Mouse (Mus musculus): ENCODE data around the gene Tmem211. TPM values are rescaled to one million over a fixed set of nuclear protein-coding genes. Genes with fewer than 3 reads are reported as not detected.

Tmem211 gene
- polyA plus RNA-seq, 1 experiment from 2014 or later, result not detected

DNA sequence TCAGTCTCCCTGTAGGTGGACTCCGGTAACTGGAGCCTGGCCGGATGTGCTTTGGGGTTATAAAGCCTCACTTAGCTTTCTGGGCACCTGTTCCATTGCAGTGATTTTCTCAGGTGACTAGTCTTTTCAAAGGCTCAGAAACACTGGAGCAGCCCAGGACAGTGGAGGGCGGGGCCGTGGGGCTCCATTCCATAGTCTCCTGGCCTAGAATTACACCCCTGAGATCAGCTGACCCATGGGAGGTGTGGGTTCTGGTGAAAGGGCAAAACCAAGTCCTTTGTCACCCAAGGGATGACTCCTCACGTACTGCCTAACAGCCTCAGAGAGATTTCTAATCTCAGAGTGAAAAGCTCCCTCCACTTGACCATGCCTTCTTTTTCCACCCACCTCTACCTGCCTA, 3.5 kb downstream of the Tmem211 start:
- no peak overlapping the region for H3K9ac ChIP-seq
- no peaks in the 10 kb centered on the region for H3K9me3 ChIP-seq
- 56% methylated on average over 5 of the region's 5 CpGs for WGBS
- no peaks in the 10 kb centered on the region for H3K27me3 ChIP-seq (replicated peaks)
- H3K36me3 ChIP-seq, result no peaks in the 10 kb centered on the region
- H3K4me1 ChIP-seq (replicated peaks), result peaks cover 3% of the 10 kb centered on the region; the same call in 1 of the 2 replicates
- ATAC-seq, result peak; percentile 73
- no peak overlapping the region for H3K4me3 ChIP-seq (replicated peaks)
- 0 out of 2 replicates have a peak overlapping the region, but pooled peaks have one; percentile 13 for H3K27ac ChIP-seq
- H3K4me2 ChIP-seq (replicated peaks), result no peak overlapping the region

DNA sequence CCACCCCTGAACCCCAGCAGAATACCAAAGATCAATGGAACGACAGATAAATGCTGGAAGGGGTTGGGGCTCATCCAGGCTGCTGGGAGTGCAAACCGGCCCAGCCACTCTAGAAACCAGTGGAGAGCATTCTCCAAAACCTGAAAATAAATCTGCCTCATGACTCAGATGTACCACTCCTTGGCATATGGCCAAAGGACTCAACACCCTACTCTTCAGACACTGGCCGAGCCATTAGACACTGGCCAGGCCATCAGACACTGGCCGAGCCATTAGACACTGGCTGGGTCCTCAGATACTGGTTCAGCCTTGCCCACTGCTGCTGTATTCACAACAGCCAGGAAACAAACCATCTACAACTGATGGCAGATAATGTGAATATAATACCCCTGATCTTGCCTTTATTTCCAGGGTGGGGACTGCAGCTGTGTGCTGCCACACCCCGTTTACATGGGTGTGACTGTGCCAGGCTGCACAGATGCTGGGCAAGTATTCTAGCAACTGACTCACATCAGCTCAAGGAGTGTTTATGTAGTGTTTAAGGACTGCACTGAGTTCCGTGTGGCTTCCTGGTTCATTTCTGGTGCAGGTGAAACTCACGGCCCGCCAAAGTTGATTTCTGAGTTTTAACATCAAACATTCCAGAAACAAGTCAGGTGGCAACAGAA, 22.7 kb downstream of the Tmem211 start:
- Histone ChIP-seq H3K9me3 (no peaks in the 10 kb centered on the region), H3K4me3 (replicated peaks) (no peak overlapping the region), H3K27ac (no peak overlapping the region), H3K36me3 (no peaks in the 10 kb centered on the region), H3K27me3 (replicated peaks) (no peaks in the 10 kb centered on the region), H3K9ac (no peak overlapping the region), H3K4me2 (replicated peaks) (no peak overlapping the region), H3K4me1 (replicated peaks) (no peaks in the 10 kb centered on the region)
- no peak for ATAC-seq
- WGBS, result 66% methylated on average over 8 of the region's 8 CpGs

- H3K9ac ChIP-seq, result no peak overlapping the region
- H3K4me2 ChIP-seq (replicated peaks), result no peak overlapping the region
- 94% methylated on average over 11 of the region's 11 CpGs for WGBS
- H3K27me3 ChIP-seq (replicated peaks), result no peaks in the 10 kb centered on the region
- no peak overlapping the region for H3K4me3 ChIP-seq (replicated peaks)
- H3K27ac ChIP-seq, result no peak overlapping the region
- ATAC-seq, result no peak
- H3K9me3 ChIP-seq, result no peaks in the 10 kb centered on the region
- no peaks in the 10 kb centered on the region for H3K4me1 ChIP-seq (replicated peaks)
- no peaks in the 10 kb centered on the region for H3K36me3 ChIP-seq
Measured at GRCm38 (mm10) chr5:113250806-113251205, 24.1 kb downstream of the Tmem211 start.

DNA sequence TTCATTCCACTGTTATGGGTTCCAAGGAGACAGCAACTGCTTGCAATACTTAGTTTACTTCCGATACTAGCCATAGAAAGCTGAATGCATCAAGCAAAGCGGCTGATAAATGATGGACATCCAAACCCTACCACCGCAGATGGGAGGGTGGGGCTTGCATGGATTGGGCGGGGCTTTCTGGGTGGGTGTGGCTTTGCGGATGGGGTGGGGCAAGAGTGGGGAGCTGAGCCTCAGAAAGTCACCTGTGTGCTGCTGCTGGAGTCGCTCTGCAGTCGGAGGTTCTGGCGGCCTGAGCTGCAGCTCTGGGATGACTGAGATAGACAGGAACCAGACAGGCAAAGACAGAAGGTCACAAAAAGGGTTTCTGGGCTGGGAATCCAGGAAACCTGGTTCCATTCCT, 38.9 kb downstream of the Tmem211 start:
- WGBS, result 74% methylated on average over 8 of the region's 8 CpGs
- no peaks in the 10 kb centered on the region for H3K4me1 ChIP-seq (replicated peaks)
- H3K4me2 ChIP-seq (replicated peaks), result no peak overlapping the region
- ATAC-seq, result no peak
- no peak overlapping the region for H3K9ac ChIP-seq
- no peaks in the 10 kb centered on the region for H3K9me3 ChIP-seq
- no peak overlapping the region for H3K4me3 ChIP-seq (replicated peaks)
- H3K27me3 ChIP-seq (replicated peaks), result no peaks in the 10 kb centered on the region
- H3K27ac ChIP-seq, result no peak overlapping the region
- no peaks in the 10 kb centered on the region for H3K36me3 ChIP-seq

GRCm38 (mm10) chr5:113268246-113268645, 41.5 kb downstream of the Tmem211 start:
- no peak for ATAC-seq

GRCm38 (mm10) chr5:113270043-113270442, 43.3 kb downstream of the Tmem211 start:
- no peak overlapping the region for H3K4me3 ChIP-seq (replicated peaks)
- WGBS, result 87% methylated on average over 3 of the region's 3 CpGs
- H3K4me2 ChIP-seq (replicated peaks), result no peak overlapping the region
- no peaks in the 10 kb centered on the region for H3K4me1 ChIP-seq (replicated peaks)
- no peaks in the 10 kb centered on the region for H3K27me3 ChIP-seq (replicated peaks)
- no peak overlapping the region for H3K27ac ChIP-seq
- no peak overlapping the region for H3K9ac ChIP-seq
- no peak for ATAC-seq
- no peaks in the 10 kb centered on the region for H3K36me3 ChIP-seq
- H3K9me3 ChIP-seq, result no peaks in the 10 kb centered on the region

More at GRCm38 (mm10) chr5:113268246-113268645, 41.5 kb downstream of the Tmem211 start:
- Histone ChIP-seq H3K9ac (no peak overlapping the region), H3K27ac (no peak overlapping the region), H3K4me2 (replicated peaks) (no peak overlapping the region), H3K4me1 (replicated peaks) (no peaks in the 10 kb centered on the region), H3K27me3 (replicated peaks) (no peaks in the 10 kb centered on the region), H3K36me3 (no peaks in the 10 kb centered on the region), H3K4me3 (replicated peaks) (no peak overlapping the region), H3K9me3 (no peaks in the 10 kb centered on the region)

DNA sequence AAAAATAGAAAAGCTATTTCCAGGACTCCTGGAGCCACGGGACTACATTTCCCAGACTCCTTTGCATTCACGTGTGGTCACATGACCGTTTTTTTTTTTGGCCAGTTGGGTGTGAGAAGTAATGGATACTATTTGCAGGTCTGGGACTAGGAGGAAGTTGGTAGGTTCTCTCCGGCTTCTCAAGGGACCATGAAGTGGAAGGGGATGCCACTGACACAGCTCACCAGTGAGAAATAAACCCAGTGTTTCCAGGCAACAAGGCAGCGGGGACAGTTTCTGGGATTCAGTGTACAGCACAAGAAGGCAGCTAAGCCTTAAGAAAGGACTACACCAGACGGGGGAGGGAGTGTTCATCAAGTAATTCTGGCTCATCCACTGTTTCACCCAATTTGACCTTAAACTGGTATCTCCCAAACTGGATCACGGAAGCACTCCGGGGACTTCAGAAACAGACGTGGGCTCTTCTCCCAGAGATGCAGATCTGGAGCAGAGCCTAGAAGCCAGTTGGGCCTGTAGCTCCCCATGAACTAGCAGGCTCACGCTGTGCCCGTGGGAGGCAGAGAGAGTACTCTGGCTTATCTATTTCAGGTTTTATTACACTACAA, 44.6 kb downstream of the Tmem211 start:
- Histone ChIP-seq H3K4me2 (replicated peaks) (no peak overlapping the region), H3K9me3 (no peaks in the 10 kb centered on the region), H3K9ac (no peak overlapping the region), H3K36me3 (no peaks in the 10 kb centered on the region), H3K27me3 (replicated peaks) (no peaks in the 10 kb centered on the region), H3K4me1 (replicated peaks) (no peaks in the 10 kb centered on the region), H3K27ac (0 out of 2 replicates have a peak overlapping the region, but pooled peaks have one; percentile 22), H3K4me3 (replicated peaks) (no peak overlapping the region)
- peak; percentile 29; the same call in 1 of the 2 replicates for ATAC-seq
- 59% methylated on average over 11 of the region's 11 CpGs for WGBS

DNA sequence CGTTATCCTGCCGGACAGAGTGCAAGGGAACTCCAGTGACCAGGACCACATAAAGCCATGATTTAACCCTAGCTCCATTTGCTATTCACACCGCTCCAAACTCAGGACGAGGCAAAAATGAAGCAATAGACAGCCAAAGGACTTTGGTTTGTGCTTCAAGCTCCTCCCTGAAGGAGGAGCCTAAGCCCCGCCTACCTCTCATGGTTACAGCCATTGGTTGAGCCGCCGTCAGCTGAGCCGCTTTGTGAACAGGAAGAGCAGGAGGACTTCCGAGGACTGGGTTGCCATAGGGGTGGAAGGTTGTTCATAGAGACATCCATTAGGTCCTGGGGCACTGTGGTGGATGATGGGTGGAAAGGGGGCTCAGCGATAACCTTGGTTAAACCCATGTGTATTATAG, 49.1 kb downstream of the Tmem211 start:
- no peak overlapping the region for H3K4me3 ChIP-seq (replicated peaks)
- H3K36me3 ChIP-seq, result no peaks in the 10 kb centered on the region
- H3K9me3 ChIP-seq, result no peaks in the 10 kb centered on the region
- no peaks in the 10 kb centered on the region for H3K4me1 ChIP-seq (replicated peaks)
- WGBS, result 71% methylated on average over 10 of the region's 10 CpGs
- no peak overlapping the region for H3K9ac ChIP-seq
- no peak for ATAC-seq
- no peaks in the 10 kb centered on the region for H3K27me3 ChIP-seq (replicated peaks)
- no peak overlapping the region for H3K27ac ChIP-seq
- H3K4me2 ChIP-seq (replicated peaks), result no peak overlapping the region

- Histone ChIP-seq H3K36me3 (no peaks in the 10 kb centered on the region), H3K27ac (no peak overlapping the region), H3K4me1 (replicated peaks) (no peaks in the 10 kb centered on the region), H3K9ac (peak overlapping the region; percentile 28), H3K4me3 (replicated peaks) (peak overlapping the region; percentile 31), H3K4me2 (replicated peaks) (peak overlapping the region; percentile 49), H3K9me3 (no peaks in the 10 kb centered on the region), H3K27me3 (replicated peaks) (no peaks in the 10 kb centered on the region)
- peak; percentile 90 for ATAC-seq
- 26% methylated on average over 15 of the region's 15 CpGs for WGBS
Measured at GRCm38 (mm10) chr5:113280138-113280856, 53.6 kb downstream of the Tmem211 start.

GRCm38 (mm10) chr5:113281557-113281956, 54.8 kb downstream of the Tmem211 start:
- H3K36me3 ChIP-seq, result no peaks in the 10 kb centered on the region
- no peak overlapping the region for H3K4me2 ChIP-seq (replicated peaks)
- no peaks in the 10 kb centered on the region for H3K4me1 ChIP-seq (replicated peaks)
- H3K9me3 ChIP-seq, result no peaks in the 10 kb centered on the region
- no peak overlapping the region for H3K4me3 ChIP-seq (replicated peaks)
- H3K27ac ChIP-seq, result no peak overlapping the region
- WGBS, result 86% methylated on average over 7 of the region's 7 CpGs
- no peak for ATAC-seq
- no peak overlapping the region for H3K9ac ChIP-seq
- H3K27me3 ChIP-seq (replicated peaks), result no peaks in the 10 kb centered on the region

DNA sequence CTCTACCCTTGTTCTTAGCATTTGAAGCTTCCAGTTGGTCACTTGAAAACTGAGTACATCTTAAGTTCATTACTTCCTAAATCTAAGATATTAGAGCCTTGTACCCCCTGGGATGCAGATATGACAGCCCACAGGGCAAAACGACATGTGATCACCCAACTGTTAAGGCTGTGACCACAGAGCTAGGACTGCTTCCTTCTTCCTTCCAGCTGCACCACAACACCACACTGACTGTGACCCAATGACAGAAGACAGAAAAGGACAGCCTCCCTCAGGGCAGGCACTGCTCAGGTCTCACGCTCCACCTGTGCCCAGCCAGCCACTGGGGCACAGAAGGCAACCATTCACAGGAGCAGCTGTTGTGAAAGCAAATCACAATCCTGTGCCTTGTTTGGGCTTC, 57.0 kb downstream of the Tmem211 start:
- no peak for ATAC-seq
- H3K9ac ChIP-seq, result no peak overlapping the region
- H3K4me3 ChIP-seq (replicated peaks), result no peak overlapping the region
- no peaks in the 10 kb centered on the region for H3K9me3 ChIP-seq
- 0 out of 2 replicates have a peak, but pooled peaks cover 4% of the 10 kb centered on the region for H3K4me1 ChIP-seq (replicated peaks)
- no peaks in the 10 kb centered on the region for H3K36me3 ChIP-seq
- no peak overlapping the region for H3K27ac ChIP-seq
- 66% methylated on average over 2 of the region's 2 CpGs for WGBS
- H3K4me2 ChIP-seq (replicated peaks), result no peak overlapping the region
- H3K27me3 ChIP-seq (replicated peaks), result peaks cover 19% of the 10 kb centered on the region

GRCm38 (mm10) chr5:113285541-113285940, 58.8 kb downstream of the Tmem211 start:
- H3K27me3 ChIP-seq (replicated peaks), result peaks cover 22% of the 10 kb centered on the region
- H3K4me2 ChIP-seq (replicated peaks), result no peak overlapping the region
- 0 out of 2 replicates have a peak, but pooled peaks cover 4% of the 10 kb centered on the region for H3K4me1 ChIP-seq (replicated peaks)
- H3K9ac ChIP-seq, result no peak overlapping the region
- 64% methylated on average over 16 of the region's 16 CpGs for whole genome bisulfite sequencing
- H3K36me3 ChIP-seq, result no peaks in the 10 kb centered on the region
- no peak overlapping the region for H3K4me3 ChIP-seq (replicated peaks)
- no peak overlapping the region for H3K27ac ChIP-seq
- H3K9me3 ChIP-seq, result no peaks in the 10 kb centered on the region
- no peak for ATAC-seq

Data from intestine, embryonic 15.5 days (tissue).